Mouse (Mus musculus) small intestine, adult 2 months (tissue): ENCODE results near the gene Pde4dip.

Source experiments
- CTCF ChIP-seq: fragments of 200-500 bp; IDR thresholded peaks from 2 replicates; pipeline ENCODE4 v1.5.1; 2012; ENCODE audit warnings: low read depth, mild to moderate bottlenecking, control low read depth, inconsistent platforms, low read length, moderate library complexity, mixed read lengths; ENCODE audit not compliant: insufficient replicate concordance, insufficient read length; ENCODE audit errors: extremely low read depth
- POLR2A ChIP-seq: fragments of 200-500 bp; IDR thresholded peaks from 2 replicates; pipeline ENCODE4 v1.6.1; 2012; ENCODE audit warnings: low read depth, mild to moderate bottlenecking, control low read depth, inconsistent platforms, low read length, moderate library complexity

GRCm38 (mm10) chr3:97802297-97802696 is 86.2 kb downstream of the Pde4dip start:
- TF ChIP-seq CTCF (no peak), POLR2A (no peak)
